Mouse (Mus musculus): ENCODE results near the gene Gm1673.

Gm1673 gene

DNA sequence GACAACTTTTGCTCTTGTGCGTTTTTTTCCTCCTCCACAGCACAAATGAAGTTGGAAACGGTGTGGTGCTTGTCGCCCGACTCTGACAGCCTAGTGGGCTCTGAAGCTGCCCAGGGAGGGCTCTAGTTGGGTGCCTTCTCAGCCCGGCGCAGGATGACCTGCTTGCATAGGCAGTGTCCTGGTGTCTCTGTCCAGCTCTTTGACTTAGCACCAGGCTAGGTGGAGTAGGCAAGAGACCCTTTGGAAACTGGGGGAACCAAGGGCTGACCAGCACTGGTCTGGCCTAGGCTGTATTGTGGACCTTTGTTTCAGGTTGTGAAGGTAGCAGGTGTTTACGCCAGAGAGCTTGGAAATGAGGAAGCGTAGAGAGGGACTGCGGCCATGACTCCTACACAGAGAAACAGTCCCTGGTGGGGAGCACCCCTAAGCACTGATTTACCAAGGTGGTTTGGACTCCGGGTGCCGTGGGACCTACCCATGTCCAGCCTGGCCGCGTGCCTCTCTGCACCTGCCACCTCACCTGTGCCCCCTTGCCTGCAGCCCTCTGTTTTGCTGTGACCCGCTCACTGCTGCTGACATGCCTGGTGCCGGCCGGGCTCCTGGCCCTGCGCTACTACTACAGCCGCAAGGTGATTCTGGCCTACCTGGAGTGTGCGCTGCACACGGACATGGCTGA is 14.7 kb downstream of the Gm1673 start:
- no peak for DNase-seq

DNA sequence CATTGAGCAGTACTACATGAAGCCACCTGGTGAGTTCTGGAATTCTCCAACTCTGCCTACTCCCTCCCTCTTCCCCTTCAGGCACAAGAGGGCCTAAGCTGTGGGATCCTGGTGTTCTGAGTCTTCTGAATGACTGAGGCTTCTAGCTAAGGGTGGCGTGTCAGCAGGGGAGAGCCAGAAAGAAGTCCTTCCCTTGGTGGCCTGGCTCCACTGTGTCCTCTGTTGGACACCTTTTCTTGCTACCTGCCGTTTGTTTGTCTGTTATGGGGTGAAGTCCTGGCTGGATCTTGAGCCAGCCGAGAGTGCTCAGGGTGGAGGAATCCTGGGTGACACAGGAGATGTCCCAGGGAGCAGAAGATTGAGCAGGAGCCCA is 15.3 kb downstream of the Gm1673 start:
- DNase-seq = no peak

DNA sequence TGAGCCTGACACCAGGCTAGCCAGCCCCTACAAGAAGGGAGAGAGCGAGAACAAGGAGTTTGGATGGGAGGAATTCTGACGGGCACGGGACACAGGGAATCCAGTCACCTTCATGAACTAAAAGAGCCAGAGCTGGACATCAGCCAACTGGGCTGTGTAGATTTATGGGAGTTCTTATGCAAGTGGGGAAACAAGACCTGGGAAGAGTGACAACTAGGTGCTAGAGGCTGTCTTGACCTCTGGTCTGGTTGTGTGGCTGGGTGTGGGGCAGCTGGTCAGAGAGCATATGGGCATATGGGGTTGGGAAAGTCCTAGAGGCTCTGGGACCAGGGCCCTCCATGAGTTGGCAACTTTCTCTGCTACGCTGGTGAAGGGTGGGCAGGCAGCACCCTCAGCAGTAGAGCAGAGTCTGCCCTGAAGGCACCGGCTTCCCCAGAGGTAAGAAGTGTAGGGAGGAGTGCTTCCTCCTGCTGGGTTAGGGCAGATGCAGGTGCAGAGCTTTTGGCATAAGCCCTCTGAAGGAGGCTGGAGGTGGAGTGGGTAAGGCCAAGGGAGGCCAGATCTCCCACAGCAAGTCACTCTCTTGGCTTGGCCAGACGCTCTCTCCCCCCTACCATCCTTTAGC is 16.3 kb downstream of the Gm1673 start:
- no peak for DNase-seq

DNA sequence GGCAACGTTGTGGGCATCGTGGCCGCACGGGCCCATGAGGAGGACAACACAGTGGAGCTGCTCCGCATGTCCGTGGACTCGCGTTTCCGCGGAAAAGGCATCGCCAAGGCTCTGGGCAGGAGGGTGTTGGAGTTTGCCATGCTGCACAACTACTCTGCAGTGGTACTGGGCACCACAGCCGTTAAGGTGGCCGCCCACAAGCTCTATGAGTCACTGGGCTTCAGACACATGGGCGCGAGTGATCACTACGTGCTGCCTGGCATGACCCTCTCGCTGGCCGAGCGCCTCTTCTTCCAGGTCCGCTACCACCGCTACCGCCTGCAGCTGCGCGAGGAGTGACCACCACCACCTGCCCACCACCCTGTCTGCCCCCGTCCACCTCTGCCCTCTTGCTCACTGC is 17.6 kb downstream of the Gm1673 start:
- DNase-seq = no peak

DNA sequence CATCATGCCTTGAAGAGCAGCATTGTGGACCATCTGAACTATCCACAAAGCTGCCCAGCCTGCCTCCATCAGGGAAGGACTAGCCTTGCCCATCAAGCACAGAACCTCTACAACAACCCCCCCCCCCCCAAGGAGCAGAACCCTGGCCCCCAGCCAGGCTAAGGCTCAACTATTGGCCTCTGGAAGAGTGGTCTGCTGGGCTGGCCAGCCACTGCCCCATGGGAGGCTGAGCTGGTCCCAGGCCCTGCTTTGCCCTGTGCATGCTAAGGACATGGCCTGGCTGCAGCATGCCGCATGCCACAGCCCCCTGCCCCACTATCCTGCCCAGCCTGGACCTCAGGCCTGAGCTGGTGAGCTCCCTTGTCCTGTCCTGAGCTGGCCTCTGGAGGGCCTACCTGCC is 18.2 kb downstream of the Gm1673 start:
- DNase-seq = no peak

DNA sequence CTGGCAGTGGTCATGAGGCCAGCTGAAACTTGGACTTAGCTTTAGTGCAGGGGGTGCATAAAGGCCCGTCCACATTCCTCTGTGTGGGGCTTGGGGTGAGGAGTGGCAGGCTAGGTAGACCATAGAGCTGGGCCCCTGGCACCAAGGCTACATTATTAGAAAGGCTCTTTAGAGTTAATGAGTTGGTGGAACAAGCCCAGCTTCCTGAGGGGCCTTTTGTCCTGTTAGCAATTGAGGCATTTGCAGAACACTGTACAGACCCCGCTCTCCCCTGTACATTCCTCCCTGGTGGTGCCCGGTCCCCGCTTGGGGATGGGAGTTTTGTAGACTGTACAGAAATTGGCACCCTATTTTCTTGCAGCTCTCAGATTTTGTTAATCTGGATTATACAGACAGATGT is 19.4 kb downstream of the Gm1673 start:
- DNase-seq = no peak

DNA sequence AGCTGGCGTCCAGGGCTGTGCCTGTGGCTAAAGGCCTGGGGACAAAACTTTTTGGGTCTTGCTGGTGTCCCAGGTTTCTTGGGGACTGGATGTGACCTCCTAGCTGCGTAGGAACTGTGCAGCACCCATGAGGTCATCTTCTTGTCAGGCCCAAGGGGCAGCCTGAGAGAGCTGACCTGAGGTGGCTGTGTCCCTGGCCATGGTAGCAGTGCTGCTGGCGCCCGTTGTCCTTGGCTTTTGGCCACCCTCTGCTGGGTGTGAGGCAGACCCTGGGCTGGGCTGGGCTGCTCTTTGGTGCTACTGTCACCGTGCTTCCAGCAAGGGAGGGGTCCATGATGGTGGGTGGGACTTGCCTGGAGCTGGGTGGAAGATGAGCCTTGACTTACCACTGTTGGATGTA is 21.4 kb downstream of the Gm1673 start:
- DNase-seq = no peak

DNA sequence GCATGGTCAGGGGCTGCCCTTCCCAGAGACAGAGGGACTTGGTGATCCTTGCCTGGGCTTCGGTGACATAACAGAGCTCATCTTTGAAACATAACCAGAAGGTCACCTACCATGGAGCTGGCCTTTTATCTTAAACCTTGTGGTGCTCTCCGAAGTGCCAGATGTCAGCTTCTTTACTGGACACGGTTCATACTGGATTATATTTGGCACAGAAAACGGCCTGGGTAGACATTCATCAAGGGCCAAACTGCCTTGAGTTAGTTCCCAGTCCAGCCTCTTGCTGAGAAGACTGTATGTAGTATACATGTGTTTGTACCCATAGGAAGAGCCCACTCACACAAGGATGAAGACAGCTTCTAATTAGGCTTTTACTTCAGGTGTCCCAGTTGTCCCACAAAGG is 23.6 kb downstream of the Gm1673 start:
- no peak for DNase-seq

DNA sequence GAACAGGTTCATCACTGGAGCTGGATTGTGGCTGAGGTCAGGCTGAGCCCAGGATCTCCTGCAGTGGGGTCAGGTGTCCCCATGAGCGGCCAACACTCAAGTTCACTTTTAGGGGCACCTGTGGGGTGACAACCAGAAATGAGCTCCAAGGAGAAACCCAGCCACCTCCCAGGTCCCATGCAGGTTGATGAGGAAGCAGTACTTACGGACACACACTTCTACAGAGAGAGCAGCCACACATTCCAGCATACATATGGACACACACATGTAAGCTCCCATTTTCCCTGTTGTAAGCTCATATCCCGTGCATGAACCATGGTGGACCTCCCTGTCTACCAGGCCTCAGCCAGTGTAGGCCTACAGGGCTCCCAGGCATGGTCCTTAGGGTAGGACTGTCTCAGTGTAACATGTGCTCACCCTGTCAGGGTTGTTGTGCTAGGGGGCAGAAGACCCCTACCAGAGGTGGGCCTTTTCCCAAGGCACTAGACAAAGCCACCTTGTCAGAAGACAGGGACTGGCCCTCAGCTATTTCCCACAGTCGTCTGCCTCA is 24.2 kb downstream of the Gm1673 start:
- no peak for DNase-seq

DNA sequence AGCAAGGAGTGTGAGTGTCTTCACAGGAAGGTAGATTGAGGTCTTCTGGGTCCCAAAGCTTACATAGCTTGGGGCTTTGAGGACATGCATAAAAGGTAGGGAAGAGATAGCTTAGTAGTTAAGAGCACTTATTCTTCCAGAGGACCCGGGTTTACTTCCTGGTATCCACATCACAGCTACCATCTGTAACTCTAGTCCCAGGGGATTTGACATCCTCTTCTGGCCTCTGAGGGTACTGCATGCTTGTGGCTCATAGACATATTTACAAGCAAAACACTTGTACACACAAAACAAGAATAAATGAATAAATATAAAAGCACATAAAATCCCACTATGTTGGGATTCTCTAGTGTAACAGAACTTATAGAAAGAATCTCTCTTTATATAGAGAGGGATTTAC is 31.4 kb downstream of the Gm1673 start:
- no peak for DNase-seq

DNA sequence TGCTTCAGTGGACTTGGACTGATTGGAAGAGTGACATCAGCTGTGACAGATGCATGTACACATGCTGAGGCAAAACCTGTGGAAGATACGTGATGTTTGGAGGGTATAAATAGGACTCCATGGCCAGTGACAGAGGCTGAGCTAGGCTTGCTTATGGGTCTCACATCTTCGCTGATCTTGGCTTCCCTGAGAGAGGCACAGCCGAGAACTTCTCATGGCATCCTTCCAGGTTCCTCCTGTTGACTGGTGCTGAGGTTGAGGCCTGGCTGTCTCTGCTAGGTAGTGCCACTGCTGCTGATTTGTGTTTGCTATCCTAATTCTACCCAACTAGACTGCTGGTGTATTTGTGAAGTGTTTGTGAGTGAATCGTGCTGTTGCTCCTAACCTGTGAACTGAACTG is 35.7 kb downstream of the Gm1673 start:
- no peak for DNase-seq

DNA sequence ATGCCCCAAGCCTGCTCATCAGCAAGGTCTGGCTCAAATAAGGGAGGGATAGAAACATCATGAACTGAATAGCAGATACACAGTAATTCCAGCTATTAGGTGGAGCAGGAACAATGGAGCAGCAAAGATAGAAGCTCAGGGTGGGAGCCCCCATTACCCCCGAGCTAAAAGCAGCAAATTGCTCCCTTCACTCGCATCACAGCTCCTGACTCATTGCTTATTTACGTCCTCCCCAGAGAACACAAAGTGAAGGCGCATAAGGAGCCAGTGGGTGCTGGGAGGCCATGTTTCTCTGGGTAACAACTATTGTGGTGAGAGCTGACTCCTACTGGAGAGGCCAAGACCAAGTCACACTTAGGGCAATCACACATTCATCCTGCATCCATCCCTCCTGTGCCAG is 46.9 kb downstream of the Gm1673 start:
- no peak for DNase-seq

DNA sequence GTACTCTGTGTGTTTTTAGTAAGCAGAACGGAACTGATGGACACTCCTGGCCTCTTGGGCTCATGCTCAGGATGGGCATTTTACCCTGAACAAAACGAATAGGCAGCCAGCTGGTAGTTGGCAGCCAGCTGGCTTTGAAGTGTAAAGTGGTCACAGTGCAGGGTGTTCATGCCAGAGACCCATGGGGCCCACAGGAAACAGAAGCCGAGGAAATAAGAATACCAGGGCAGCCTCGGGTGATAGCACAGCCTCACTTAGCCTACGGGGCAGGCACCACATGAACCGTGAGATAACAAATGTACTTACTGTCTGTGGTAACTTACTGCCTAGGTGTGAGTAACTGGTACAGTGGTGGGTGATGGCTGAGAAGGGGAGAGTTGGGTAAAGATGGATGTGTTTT is 47.8 kb downstream of the Gm1673 start:
- DNase-seq = no peak

DNA sequence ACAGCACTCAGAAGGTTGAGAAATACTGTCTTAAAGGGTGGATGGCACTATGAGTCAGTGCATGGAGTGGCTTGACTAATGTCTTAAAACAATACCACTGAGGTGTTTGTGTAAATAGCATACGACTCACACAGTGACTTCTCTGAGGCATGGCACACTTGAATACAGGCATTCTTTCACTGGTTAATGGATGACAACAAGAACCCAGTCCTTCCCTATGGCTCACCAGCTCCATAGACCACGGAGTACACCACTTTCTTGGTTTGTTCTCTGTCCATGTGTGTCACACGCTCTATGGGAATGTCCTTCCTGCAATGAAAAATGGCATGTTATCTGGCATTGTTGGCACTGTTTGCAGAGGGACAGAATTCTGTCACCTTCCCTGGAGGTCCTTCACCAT is 49.3 kb downstream of the Gm1673 start:
- DNase-seq = no peak
